Mouse (Mus musculus) heart, postnatal 0 days (tissue): ENCODE data around the gene Hist1h1a.
"Not testable (repeated sequence)": the region's sequence is repeated elsewhere in the genome, so short reads cannot be mapped to it uniquely, and the experiment has no call there.

Source experiments
- CTCF ChIP-seq: IDR thresholded peaks from 2 replicates; pipeline ENCODE4 v1.5.1; 2016; ENCODE audit warnings: antibody characterized with exemption, control low read depth, low read depth
- EP300 ChIP-seq: IDR thresholded peaks from 2 replicates; pipeline ENCODE4 v1.6.1; 2016; ENCODE audit warnings: antibody characterized with exemption, low read depth

DNA sequence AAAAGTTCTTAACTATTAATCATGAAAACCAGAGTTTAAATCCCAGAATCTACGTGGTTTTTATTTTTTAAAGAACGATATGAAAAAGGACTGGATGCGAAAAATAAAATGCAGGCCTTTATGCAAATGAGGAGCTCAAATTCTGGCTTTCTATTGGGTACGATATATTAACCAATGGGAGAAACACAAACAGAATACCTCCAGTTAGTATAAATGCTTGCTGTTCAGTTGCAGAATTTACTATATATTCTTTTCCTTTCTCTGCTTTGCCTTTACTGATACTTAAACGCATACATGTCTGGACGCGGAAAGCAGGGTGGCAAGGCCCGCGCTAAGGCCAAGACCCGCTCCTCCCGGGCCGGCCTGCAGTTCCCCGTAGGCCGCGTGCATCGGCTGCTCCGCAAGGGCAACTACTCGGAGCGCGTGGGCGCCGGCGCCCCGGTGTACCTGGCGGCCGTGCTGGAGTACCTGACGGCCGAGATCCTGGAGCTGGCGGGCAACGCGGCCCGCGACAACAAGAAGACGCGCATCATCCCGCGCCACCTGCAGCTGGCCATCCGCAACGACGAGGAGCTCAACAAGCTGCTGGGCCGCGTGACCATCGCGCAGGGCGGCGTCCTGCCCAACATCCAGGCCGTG is 12.5 kb upstream of the Hist1h1a start, which contains the start of gene Hist1h2ab:
- not testable (repeated sequence) for TF ChIP-seq CTCF, EP300
